Mouse (Mus musculus) forebrain, embryonic 16.5 days (tissue): ENCODE measurements at regions not wholly inside any gene's neighbourhood (a gene's known extent, or its start where the extent isn't known, plus 50 kb on each side); places are given as distances from the start of the nearest gene placed in this dataset.

Experiments
- ATAC-seq: fragments of 200-750 bp; cut with Nextera tagmentation; 2 replicates; pipeline ENCODE4 v1.8.0; 2017; ENCODE audit warnings: mild to moderate bottlenecking, moderate library complexity
- H3K27ac ChIP-seq: fragments of 300-500 bp; sonication (generic); 2 replicates; pipeline ENCODE4 v1.5.1; 2014; ENCODE audit warnings: low read length, control low read depth
- H3K27me3 ChIP-seq: fragments of 300-500 bp; sonication (generic); replicated peaks from 2 replicates; pipeline ENCODE4 v1.6.1; 2014; ENCODE audit warnings: low read length; ENCODE audit not compliant: control insufficient read depth, insufficient read depth
- H3K36me3 ChIP-seq: fragments of 300-500 bp; sonication (generic); 2 replicates; pipeline ENCODE4 v1.6.1; 2014; ENCODE audit not compliant: control insufficient read depth, insufficient read depth
- H3K4me1 ChIP-seq: fragments of 300-500 bp; sonication (generic); replicated peaks from 2 replicates; pipeline ENCODE4 v1.6.1; 2014; ENCODE audit warnings: low read length; ENCODE audit not compliant: control insufficient read depth, insufficient read depth
- H3K4me2 ChIP-seq: fragments of 300-500 bp; sonication (generic); 2 replicates; pipeline ENCODE4 v1.6.1; 2014; ENCODE audit warnings: mild to moderate bottlenecking, low read length, control low read depth
- H3K4me3 ChIP-seq: fragments of 300-500 bp; sonication (generic); replicated peaks from 2 replicates; pipeline ENCODE4 v1.5.1; 2014; ENCODE audit warnings: mild to moderate bottlenecking, low read length, control low read depth
- H3K9ac ChIP-seq: fragments of 300-500 bp; sonication (generic); replicated peaks from 2 replicates; pipeline ENCODE4 v1.6.1; 2014; ENCODE audit warnings: low read depth, low read length, control low read depth
- H3K9me3 ChIP-seq: fragments of 300-500 bp; sonication (generic); 2 replicates; pipeline ENCODE4 v1.6.1; 2016; ENCODE audit warnings: low read length; ENCODE audit not compliant: control insufficient read depth
- whole genome bisulfite sequencing: fragments of 180-500 bp; shearing (Covaris S2); extraction: QIAGEN DNeasy Blood & Tissue Kit; methylation state at CpG from one replicate; pipeline ENCODE4 v1.1.7; 2014; 5-methylcytosine and 5-hydroxymethylcytosine counted together

DNA sequence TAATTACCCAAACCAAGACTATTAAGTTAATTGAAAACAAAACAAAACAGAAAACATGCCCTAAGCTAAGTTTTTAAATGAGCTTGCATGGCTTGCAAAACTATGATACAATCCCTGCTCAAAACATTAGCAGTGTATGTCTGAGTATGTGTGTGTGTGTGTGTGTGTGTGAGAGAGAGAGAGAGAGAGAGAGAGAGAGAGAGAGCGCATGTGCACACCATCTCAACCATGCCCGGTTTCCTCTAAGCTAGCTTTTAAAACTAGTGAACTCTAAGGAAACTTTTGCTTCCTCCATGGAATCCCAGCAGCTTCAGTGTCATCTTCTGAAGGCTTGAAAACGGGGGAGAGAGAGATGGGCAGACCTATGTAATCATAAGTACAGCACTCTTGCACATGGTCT is 114.3 kb downstream of the Rchy1 start:
- H3K36me3 ChIP-seq, result no peaks in the 10 kb centered on the region
- 86% methylated on average over 3 of the region's 3 CpGs for WGBS
- H3K9ac ChIP-seq, result no peak overlapping the region
- no peak overlapping the region for H3K4me3 ChIP-seq
- H3K4me1 ChIP-seq, result no peaks in the 10 kb centered on the region
- no peak for ATAC-seq
- no peak overlapping the region for H3K4me2 ChIP-seq
- H3K27ac ChIP-seq, result no peak overlapping the region
- H3K27me3 ChIP-seq, result no peaks in the 10 kb centered on the region
- no peaks in the 10 kb centered on the region for H3K9me3 ChIP-seq

DNA sequence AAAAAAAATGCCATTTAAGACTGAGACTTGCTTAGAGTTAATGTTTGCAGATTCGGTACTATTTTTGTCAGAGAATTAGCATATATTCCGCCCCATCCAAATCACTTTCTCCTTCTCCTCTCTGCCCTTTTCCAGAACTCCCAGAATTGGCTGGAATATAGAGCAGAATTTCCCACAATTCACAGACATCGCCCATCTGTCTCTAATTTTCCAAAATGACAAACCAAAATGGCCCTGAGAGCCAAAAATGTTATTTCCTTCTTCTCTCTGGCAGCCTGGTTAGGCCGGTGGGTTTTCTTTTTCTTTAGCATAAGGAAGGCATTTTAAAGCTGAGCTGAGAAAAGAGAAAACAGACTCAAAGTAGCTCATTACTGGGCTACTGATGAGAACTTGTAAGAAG is 119.8 kb downstream of the Rchy1 start:
- ATAC-seq, result peak; percentile 77

DNA sequence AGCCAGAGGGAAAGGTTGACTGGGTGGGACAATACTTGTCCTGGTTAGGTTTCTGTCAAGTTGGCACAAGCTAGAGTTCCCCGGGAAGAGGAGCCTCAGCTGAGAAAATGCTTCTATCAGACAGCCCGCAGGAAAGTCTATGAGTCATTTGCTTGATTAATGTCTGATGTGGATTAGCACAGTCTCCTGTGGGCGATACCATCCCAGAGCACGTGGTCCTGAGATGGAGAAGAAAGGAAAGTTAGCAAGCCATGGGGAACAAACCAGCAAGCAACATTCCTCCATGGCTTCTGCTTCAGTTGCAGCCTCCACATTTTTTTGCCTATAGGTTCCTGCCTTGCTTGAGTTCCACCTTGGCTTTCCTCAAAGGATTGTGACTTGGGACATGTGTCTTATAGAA is 121.8 kb downstream of the Rchy1 start:
- Histone ChIP-seq H3K9me3 (no peaks in the 10 kb centered on the region), H3K4me3 (no peak overlapping the region), H3K4me2 (no peak overlapping the region), H3K4me1 (peaks cover 7% of the 10 kb centered on the region; the same call in 1 of the 2 replicates), H3K27me3 (no peaks in the 10 kb centered on the region), H3K27ac (no peak overlapping the region), H3K36me3 (no peaks in the 10 kb centered on the region), H3K9ac (no peak overlapping the region)
- WGBS, result 85% methylated on average over 4 of the region's 4 CpGs
- no peak for ATAC-seq

More for the DNA sequence above, 119.8 kb downstream of the Rchy1 start:
- no peaks in the 10 kb centered on the region for H3K27me3 ChIP-seq
- peak overlapping the region; percentile 31 for H3K27ac ChIP-seq
- H3K4me1 ChIP-seq, result peaks cover 7% of the 10 kb centered on the region; the same call in 1 of the 2 replicates
- H3K4me2 ChIP-seq, result no peak overlapping the region
- H3K9me3 ChIP-seq, result no peaks in the 10 kb centered on the region
- no peaks in the 10 kb centered on the region for H3K36me3 ChIP-seq
- H3K9ac ChIP-seq, result no peak overlapping the region
- WGBS, result 68% methylated on average over 4 of the region's 4 CpGs
- no peak overlapping the region for H3K4me3 ChIP-seq

DNA sequence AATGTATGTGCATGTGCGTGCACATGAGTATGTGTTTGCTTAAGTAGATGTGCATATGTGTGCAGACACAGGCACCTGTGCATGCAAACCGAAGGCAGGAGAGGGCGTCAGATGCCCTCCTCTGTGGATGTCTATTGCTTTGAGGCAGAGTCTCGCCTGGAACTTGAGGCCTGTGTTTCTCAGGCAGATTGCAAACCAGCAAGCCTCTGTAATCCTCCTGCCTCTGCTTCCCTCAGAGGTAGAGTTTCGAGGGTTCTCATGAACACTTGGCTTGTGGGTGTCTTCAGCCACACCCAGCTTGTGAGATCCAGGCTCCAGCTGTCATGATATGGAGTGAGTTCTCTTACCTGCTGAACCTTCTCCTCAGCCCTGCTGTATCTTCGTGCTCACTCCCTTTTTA is 134.4 kb downstream of the Rchy1 start:
- H3K4me1 ChIP-seq, result 0 out of 2 replicates have a peak, but pooled peaks cover 2% of the 10 kb centered on the region
- H3K4me2 ChIP-seq, result no peak overlapping the region
- ATAC-seq, result no peak
- H3K4me3 ChIP-seq, result no peak overlapping the region
- no peak overlapping the region for H3K9ac ChIP-seq
- no peak overlapping the region for H3K27ac ChIP-seq
- WGBS, result 87% methylated on average over 6 of the region's 6 CpGs
- H3K27me3 ChIP-seq, result no peaks in the 10 kb centered on the region
- H3K9me3 ChIP-seq, result no peaks in the 10 kb centered on the region
- no peaks in the 10 kb centered on the region for H3K36me3 ChIP-seq

DNA sequence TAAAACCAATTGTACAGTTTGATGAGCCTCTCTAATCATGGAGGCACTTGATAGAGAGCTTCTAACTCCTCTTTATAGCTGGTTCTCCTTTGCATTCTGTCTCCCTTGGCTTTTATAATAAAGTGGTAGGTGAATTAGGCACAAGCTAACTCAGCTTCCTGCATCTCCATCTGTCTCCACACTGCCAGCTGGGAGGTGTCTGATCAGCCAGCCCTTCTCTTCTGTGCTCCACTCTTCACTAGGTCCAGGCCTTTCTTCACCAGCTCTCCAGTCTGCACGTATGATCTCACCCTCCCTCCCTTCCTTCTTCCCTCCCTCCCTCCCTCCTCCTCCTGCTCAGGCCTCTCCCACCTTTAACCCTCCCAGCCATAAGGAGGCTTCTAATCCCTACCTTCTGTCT is 136.2 kb downstream of the Rchy1 start:
- 0 out of 2 replicates have a peak, but pooled peaks cover 2% of the 10 kb centered on the region for H3K4me1 ChIP-seq
- H3K4me2 ChIP-seq, result no peak overlapping the region
- no peaks in the 10 kb centered on the region for H3K36me3 ChIP-seq
- H3K27me3 ChIP-seq, result no peaks in the 10 kb centered on the region
- 25% methylated on average over 1 of the region's 1 CpGs for WGBS
- no peaks in the 10 kb centered on the region for H3K9me3 ChIP-seq
- no peak overlapping the region for H3K27ac ChIP-seq
- ATAC-seq, result no peak
- H3K9ac ChIP-seq, result no peak overlapping the region
- H3K4me3 ChIP-seq, result no peak overlapping the region

DNA sequence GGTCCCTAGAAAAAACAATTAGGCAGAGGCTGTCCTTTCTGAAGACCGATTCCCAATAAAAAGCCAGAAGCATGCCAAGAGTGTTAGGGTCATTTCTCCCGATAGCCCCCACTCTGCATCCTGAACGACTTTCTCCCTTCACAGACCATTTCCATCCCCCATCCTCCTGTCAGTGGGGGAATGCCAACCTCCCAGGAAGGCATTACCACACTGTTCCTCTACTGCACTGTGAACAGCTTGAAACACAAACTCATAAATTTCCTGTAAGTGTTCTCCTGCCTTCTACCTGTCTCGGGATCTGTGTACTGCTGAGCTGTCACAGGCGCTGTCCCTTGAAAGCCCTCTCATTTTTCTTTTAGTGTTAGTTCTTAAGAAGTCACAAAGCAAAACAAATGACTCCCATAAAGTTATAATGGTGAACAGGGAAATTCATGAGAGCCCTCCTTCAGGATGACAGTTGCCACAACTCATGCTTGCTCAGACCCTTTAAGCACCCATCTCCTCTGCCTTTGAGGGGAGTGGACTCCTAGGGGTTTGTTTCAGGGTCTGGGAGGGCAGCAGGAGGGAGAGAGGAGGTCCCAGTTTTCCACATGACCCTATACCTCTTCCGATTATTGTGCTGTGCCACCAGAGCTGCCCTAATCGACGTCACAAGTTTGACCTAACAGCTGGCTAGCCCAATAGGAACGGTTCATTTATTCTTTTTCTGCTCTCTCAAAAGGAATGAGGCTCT is 139.9 kb downstream of the Rchy1 start:
- H3K36me3 ChIP-seq, result no peaks in the 10 kb centered on the region
- H3K4me3 ChIP-seq, result no peak overlapping the region
- no peak overlapping the region for H3K9ac ChIP-seq
- no peak overlapping the region for H3K27ac ChIP-seq
- no peaks in the 10 kb centered on the region for H3K27me3 ChIP-seq
- WGBS, result 66% methylated on average over 9 of the region's 9 CpGs
- H3K4me1 ChIP-seq, result peaks cover 11% of the 10 kb centered on the region
- H3K4me2 ChIP-seq, result no peak overlapping the region
- no peak for ATAC-seq
- H3K9me3 ChIP-seq, result no peaks in the 10 kb centered on the region

DNA sequence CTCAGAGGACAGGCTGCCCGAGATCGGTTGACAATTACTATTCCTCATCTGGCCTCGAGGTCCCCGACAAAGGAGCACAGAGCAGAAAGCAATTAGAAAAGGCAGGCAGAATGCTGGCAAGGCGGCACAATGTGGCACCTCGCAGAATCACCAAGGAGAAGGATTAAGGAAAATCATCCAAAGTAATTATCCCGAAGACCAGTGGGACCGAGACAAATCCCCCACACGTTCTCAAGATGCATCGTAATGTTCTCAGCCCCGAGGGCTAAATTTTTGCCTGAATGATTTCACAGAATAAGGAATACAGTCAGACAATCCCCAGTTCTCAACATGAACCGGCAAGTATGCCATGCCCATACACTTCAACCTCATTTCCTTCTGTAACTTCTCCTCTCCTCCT is 144.1 kb downstream of the Rchy1 start:
- H3K27ac ChIP-seq, result no peak overlapping the region
- WGBS, result 5% methylated on average over 12 of the region's 12 CpGs
- peak; percentile 73 for ATAC-seq

DNA sequence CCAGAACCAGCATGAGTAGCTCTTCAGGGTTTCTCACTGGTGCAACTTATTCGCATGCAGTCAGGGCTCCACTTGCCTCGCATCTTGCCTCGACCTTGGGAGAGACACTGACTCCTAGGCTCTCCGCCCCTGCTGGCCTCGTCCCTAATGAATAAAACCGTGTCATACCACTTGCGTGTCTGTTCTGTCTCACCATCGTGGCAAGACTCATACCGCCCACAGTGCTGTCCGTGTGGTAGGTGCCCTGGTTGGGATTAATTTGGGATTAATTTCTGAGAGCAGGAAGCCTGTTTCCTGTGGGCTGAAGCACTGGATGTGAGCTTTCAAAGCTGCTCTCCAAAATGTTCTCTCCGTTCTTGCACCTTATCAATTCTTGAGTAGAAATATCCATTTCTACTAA is 144.7 kb downstream of the Rchy1 start:
- Histone ChIP-seq H3K4me3 (no peak overlapping the region), H3K27me3 (no peaks in the 10 kb centered on the region), H3K4me2 (no peak overlapping the region; the same call in 1 of the 2 replicates), H3K36me3 (no peaks in the 10 kb centered on the region), H3K4me1 (peaks cover 9% of the 10 kb centered on the region), H3K9ac (no peak overlapping the region; the same call in 1 of the 2 replicates), H3K27ac (no peak overlapping the region), H3K9me3 (no peaks in the 10 kb centered on the region)
- ATAC-seq, result peak; percentile 50; the same call in 1 of the 2 replicates
- WGBS, result 51% methylated on average over 11 of the region's 11 CpGs

More for the DNA sequence above, 144.1 kb downstream of the Rchy1 start:
- H3K4me2 ChIP-seq, result peak overlapping the region; percentile 39
- H3K27me3 ChIP-seq, result no peaks in the 10 kb centered on the region
- H3K9ac ChIP-seq, result no peak overlapping the region; the same call in 1 of the 2 replicates
- H3K4me3 ChIP-seq, result no peak overlapping the region
- H3K4me1 ChIP-seq, result peaks cover 9% of the 10 kb centered on the region
- H3K9me3 ChIP-seq, result no peaks in the 10 kb centered on the region
- H3K36me3 ChIP-seq, result no peaks in the 10 kb centered on the region

DNA sequence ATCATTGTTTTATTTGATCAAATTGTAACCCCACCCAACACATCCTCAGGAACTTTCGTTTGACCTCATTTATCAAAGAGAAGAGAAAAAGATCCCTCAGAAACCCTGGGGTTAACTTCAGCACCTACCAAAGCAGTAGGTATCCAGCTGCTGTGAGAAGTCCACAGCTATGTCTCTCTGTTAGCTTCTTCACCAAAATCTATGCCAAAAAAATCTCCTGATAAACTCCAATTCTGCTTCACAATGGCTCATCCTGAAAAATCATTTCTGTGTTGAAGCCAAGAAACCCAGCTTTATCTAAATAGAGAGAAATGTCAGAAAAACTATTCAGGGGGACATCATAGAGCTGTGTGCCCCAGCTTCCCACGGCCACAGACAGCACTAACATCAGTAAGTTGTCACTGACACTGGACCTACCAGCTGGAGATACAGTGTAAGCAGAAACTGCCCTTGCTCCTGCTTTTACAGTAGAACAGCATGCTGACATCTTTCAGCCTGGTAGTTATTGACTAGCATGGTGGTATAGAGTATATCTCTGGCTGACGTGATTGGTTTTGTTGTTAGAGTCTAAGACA is 146.4 kb downstream of the Rchy1 start:
- Histone ChIP-seq H3K27ac (no peak overlapping the region), H3K4me3 (no peak overlapping the region), H3K4me2 (no peak overlapping the region), H3K9me3 (no peaks in the 10 kb centered on the region), H3K36me3 (no peaks in the 10 kb centered on the region), H3K27me3 (no peaks in the 10 kb centered on the region), H3K4me1 (peaks cover 9% of the 10 kb centered on the region), H3K9ac (no peak overlapping the region)
- 91% methylated on average over 3 of the region's 3 CpGs for WGBS
- ATAC-seq, result no peak
